Mouse (Mus musculus) gastrocnemius, postnatal 14 days (tissue): ENCODE results near the gene Sncb. TPM values are rescaled to one million over a fixed set of nuclear protein-coding genes. Genes with fewer than 3 reads are reported as not detected.
"Not testable (repeated sequence)": the region's sequence is repeated elsewhere in the genome, so short reads cannot be mapped to it uniquely, and the experiment has no call there.

Experiments
- DNase-seq: peaks from one replicate; pipeline ENCODE4 v3.0.0; 2021; ENCODE audit warnings: mixed read lengths
- intact Hi-C: fragments of 180-260 bp; cut with DNase I; formaldehyde crosslinking; loops from one replicate; pipeline ENCODE4 v1.15.1; 2025; ENCODE audit warnings: low total_unique reads
- total RNA-seq, 2 experiments: library from RNA; stranded (reverse); gene quantifications; 2 replicates each; pipeline ENCODE4 v1.2.3; 2021

The Sncb gene
- total RNA-seq, 2 experiments from 2014 or later = 0.18 TPM; not detected in 1

- intact Hi-C loops = no loop called here
- DNase-seq = peak; percentile 97
These were observed 22.6 kb upstream of the Sncb start, which contains the start of gene Tspan17 for GRCm38 (mm10) chr13:54788740-54789560. TSS of gene Tspan17 (plus strand) at chr13:54789377.

- intact Hi-C loops = not testable (repeated sequence)
These were observed 21.2 kb upstream of the Sncb start for GRCm38 (mm10) chr13:54787591-54787990.

GRCm38 (mm10) chr13:54783698-54784097 is 17.3 kb upstream of the Sncb start, which contains the start of gene Eif4e1b:
TSS of gene Eif4e1b (plus strand) at chr13:54783998.
- intact Hi-C loops = no loop called here
- DNase-seq = no peak

More at GRCm38 (mm10) chr13:54787591-54787990, 21.2 kb upstream of the Sncb start:
- DNase-seq = not testable (repeated sequence)

- no peak for DNase-seq
- intact Hi-C loops = no loop called here
These were observed 16.8 kb upstream of the Sncb start for GRCm38 (mm10) chr13:54783235-54783634.

GRCm38 (mm10) chr13:54781086-54781485 is 14.7 kb upstream of the Sncb start:
- intact Hi-C loops = no loop called here
- no peak for DNase-seq

GRCm38 (mm10) chr13:54780592-54780991 is 14.2 kb upstream of the Sncb start:
- intact Hi-C loops = no loop called here
- DNase-seq = peak; percentile 58

- intact Hi-C loops = no loop called here
- DNase-seq = no peak
These were observed 617 bp upstream of the Sncb start for GRCm38 (mm10) chr13:54767012-54767411.

- intact Hi-C loops = no loop called here
- DNase-seq = no peak
These were observed 859 bp downstream of the Sncb start for GRCm38 (mm10) chr13:54765281-54766191.

GRCm38 (mm10) chr13:54760906-54761305 is 5.5 kb downstream of the Sncb start:
- intact Hi-C loops = no loop called here
- no peak for DNase-seq

GRCm38 (mm10) chr13:54760164-54760795 is 6.1 kb downstream of the Sncb start:
- DNase-seq = no peak
- intact Hi-C loops = no loop called here

GRCm38 (mm10) chr13:54759496-54759895 is 6.9 kb downstream of the Sncb start:
- no peak for DNase-seq
- intact Hi-C loops = no loop called here

- intact Hi-C loops = no loop called here
These were observed 7.5 kb downstream of the Sncb start for GRCm38 (mm10) chr13:54758756-54759470.

GRCm38 (mm10) chr13:54758045-54758755 is 8.2 kb downstream of the Sncb start:
- DNase-seq = peak; percentile 81
- intact Hi-C loops = no loop called here

More at GRCm38 (mm10) chr13:54758756-54759470, 7.5 kb downstream of the Sncb start:
- DNase-seq = no peak

- DNase-seq = no peak
- intact Hi-C loops = no loop called here
These were observed 9.1 kb downstream of the Sncb start for GRCm38 (mm10) chr13:54757093-54757830.

GRCm38 (mm10) chr13:54756156-54756712 is 10.2 kb downstream of the Sncb start:
- DNase-seq = no peak
- intact Hi-C loops = no loop called here

- DNase-seq = no peak
- intact Hi-C loops = no loop called here
These were observed 11.1 kb downstream of the Sncb start for GRCm38 (mm10) chr13:54755201-54755830.
